Mouse (Mus musculus): ENCODE measurements around the gene Fuca1.

- TF ChIP-seq POLR2A (IDR thresholded peaks at IDR 0.05; ENCODE audit: borderline replicate concordance, extremely low read depth, insufficient read depth, insufficient read length, poor library complexity, severe bottlenecking): no peak
- no peak for TF ChIP-seq CTCF (IDR thresholded peaks at IDR 0.05; ENCODE audit: borderline replicate concordance, extremely low read depth, insufficient read depth, insufficient read length)
Observed at GRCm38 (mm10) chr4:135883881-135884516, 36.5 kb upstream of the Fuca1 start.
